Mouse (Mus musculus) cerebellum, adult 2 months (tissue): ENCODE results near the gene Ofcc1.

ENCODE experiments used
- CTCF ChIP-seq: fragments of 200-500 bp; IDR thresholded peaks from 2 replicates; pipeline ENCODE4 v1.5.1; 2011; ENCODE audit warnings: low read depth, mild to moderate bottlenecking, control low read depth, low read length, moderate library complexity, borderline replicate concordance; ENCODE audit not compliant: insufficient read depth
- POLR2A ChIP-seq: fragments of 200-500 bp; IDR thresholded peaks from 2 replicates; pipeline ENCODE4 v1.6.1; 2011; ENCODE audit warnings: low read length, control low read depth, borderline replicate concordance; ENCODE audit not compliant: insufficient read depth

DNA sequence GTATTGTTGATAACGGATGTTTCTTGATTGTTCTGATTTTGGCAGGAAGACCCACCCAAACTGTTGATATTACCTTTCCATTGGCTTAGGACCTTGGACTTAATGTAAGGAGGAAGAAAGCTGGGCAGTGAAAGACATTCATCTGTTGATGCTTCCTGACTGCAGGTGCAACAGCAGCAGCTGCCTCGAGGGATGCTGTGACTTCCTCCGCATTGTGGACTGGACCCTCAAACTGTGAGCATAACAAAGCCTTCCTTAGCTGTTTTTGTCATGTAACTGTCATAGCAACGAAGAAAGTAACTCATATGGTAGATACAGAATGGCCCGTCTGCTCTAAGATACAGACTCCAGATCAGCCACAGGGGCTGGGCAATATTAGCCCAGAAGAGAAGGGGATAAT is 102.5 kb downstream of the Ofcc1 start:
- TF ChIP-seq CTCF, result no peak
- no peak for TF ChIP-seq POLR2A
